Mouse (Mus musculus): ENCODE data around the gene Hnrnph3.

Gene Hnrnph3

GRCm38 (mm10) chr10:62980039-62980954, 43.7 kb downstream of the Hnrnph3 start, which contains the start of gene Rufy2:
Gene Rufy2 (plus strand): TSS chr10:62980223.
- peak; percentile 92 for DNase-seq

GRCm38 (mm10) chr10:62979667-62980038, 44.4 kb downstream of the Hnrnph3 start:
- DNase-seq: no peak

GRCm38 (mm10) chr10:62971821-62972220, 52.2 kb downstream of the Hnrnph3 start:
- peak; percentile 59 for DNase-seq

- DNase-seq: no peak
Measured at GRCm38 (mm10) chr10:62966291-62966690, 57.7 kb downstream of the Hnrnph3 start.

GRCm38 (mm10) chr10:62965796-62966195, 58.2 kb downstream of the Hnrnph3 start:
- DNase-seq: no peak

Data from retina, postnatal 1 day (tissue).